Mouse (Mus musculus) 416B (cell line): ENCODE data around the gene Narfl.
"Not testable (repeated sequence)": the region's sequence is repeated elsewhere in the genome, so short reads cannot be mapped to it uniquely, and the experiment has no call there.

Source experiments
- DNase-seq: peaks from one replicate; pipeline ENCODE4 v3.0.0; 2011; ENCODE audit warnings: low read depth

The Narfl gene

GRCm38 (mm10) chr17:25773549-25774120 lies at the start of gene Narfl:
Gene Narfl, plus strand, starts transcription at chr17:25773776.
- DNase-seq = peak; percentile 98

GRCm38 (mm10) chr17:25723919-25724318 lies 49.7 kb upstream of the Narfl start:
- peak; percentile 57 for DNase-seq

- DNase-seq = no peak
Measured at GRCm38 (mm10) chr17:25725264-25725663, 48.3 kb upstream of the Narfl start.

GRCm38 (mm10) chr17:25727265-25728008 lies 46.1 kb upstream of the Narfl start, which contains the start of the genes Chtf18 and Rpusd1:
Gene Chtf18, minus strand, starts transcription at chr17:25727419.
Gene Rpusd1, plus strand, starts transcription at chr17:25727670.
- DNase-seq = peak; percentile 100

GRCm38 (mm10) chr17:25728009-25728270 lies 45.6 kb upstream of the Narfl start:
- DNase-seq = no peak

DNA sequence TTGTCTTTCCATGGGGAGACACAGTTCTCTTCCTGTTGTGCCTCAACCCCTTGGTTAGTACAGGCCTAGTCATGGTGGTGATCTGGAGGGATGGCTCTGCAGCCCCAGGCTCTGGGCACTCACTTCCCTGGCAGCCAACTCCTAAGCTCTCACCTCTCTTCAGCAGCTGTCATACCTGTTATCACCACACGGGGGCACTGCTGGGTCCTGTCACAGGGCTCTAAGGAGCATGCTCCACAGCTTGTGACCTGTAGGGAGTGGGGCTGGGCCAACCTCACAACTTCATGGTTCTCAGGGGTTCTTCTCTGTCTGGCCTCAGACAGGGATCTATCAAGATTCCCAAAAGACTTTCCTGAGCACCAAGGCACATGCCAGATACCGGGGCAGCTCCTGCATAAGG lies 41.5 kb upstream of the Narfl start:
- peak; percentile 89 for DNase-seq

DNA sequence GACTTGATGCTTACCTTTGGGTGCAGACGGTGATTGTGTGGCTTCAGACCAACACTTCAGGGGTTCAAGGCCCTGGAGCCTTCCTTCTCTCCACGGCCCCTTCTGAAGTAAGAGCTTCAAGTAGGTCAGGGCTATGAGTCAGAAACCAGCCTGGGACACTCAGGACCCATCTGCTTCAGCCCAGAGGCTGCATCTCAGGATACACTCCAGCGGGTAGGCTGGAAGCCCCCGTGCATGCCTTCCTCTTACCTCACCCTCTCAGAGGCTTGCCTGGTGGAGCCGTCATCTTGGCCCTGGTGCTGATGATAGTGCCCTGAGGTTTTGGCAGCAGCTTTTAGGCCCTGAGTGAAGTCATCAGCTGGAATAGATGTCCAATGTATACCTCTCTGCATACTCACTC lies 38.3 kb upstream of the Narfl start:
- DNase-seq = no peak

GRCm38 (mm10) chr17:25735745-25736144 lies 37.8 kb upstream of the Narfl start, which contains the start of gene Mslnl:
Gene Mslnl, plus strand, starts transcription at chr17:25736042.
- no peak for DNase-seq

- no peak for DNase-seq
Measured at GRCm38 (mm10) chr17:25738861-25739260, 34.7 kb upstream of the Narfl start.

DNA sequence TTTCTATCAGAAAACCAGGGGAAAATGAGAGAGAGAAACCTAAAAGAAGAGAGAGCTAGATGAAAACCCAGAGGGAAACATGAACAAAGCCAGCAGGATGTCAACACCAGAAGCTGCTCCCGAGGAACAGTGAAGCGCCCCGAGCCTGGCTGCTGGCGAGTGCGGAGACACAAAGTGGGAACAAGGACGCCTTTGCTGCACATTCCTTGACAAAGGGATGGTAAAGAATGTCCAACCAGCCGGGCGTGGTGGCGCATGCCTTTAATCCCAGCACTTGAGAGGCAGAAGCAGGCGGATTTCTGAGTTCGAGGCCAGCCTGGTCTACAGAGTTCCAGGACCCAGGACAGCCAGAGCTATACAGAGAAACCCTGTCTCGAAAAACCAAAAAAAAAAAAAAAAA lies 32.1 kb upstream of the Narfl start:
- DNase-seq = not testable (repeated sequence)

GRCm38 (mm10) chr17:25743831-25744230 lies 29.7 kb upstream of the Narfl start:
- DNase-seq = peak; percentile 89

GRCm38 (mm10) chr17:25744311-25744710 lies 29.3 kb upstream of the Narfl start:
- no peak for DNase-seq

DNA sequence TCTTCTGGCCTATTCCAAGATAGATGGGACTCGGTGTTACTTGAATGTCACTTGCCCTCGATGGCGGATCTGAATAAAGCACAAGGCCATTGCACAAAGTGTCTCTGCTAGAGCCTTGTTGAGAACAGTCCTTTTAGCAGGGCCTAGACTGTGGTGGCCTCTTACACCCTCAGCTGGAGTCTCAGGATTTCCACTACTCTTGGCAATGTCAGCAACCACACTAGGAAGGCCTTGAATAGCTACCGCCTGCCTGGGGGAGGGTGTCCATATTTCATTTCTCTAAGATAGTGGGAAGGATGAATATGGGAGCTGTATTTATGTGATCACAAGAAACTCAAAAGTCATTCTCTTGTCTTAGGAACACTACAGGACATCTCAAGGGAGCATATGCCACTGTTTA lies 25.3 kb upstream of the Narfl start:
- DNase-seq = no peak

GRCm38 (mm10) chr17:25749314-25749713 lies 24.3 kb upstream of the Narfl start:
- DNase-seq = no peak

- peak; percentile 26 for DNase-seq
Measured at GRCm38 (mm10) chr17:25751446-25751845, 22.1 kb upstream of the Narfl start.

DNA sequence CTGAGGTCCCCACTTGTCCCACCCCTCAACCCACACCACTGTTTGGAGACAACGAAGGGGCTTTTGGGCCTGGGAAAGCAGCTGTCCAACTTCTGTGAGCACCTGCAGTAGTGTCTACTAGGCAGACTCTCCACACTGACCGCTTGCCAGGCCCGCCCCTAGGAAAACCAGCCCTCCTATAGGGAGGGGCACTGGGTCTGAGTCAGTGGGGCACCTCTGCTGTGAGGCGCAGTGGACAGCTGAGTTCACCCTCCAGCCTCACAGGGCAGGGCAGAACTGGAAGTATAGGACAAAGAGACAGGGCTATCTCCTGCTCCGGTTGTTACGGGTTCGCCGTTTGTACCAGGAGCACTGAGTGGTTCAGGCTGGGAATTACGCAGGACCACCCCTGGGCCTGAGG lies 19.3 kb upstream of the Narfl start, which contains the start of gene Msln:
Gene Msln (minus strand): TSS at position 138 of the 400 bp plus-strand sequence.
- DNase-seq = no peak

- DNase-seq = no peak
Measured at GRCm38 (mm10) chr17:25755086-25755485, 18.5 kb upstream of the Narfl start.

DNA sequence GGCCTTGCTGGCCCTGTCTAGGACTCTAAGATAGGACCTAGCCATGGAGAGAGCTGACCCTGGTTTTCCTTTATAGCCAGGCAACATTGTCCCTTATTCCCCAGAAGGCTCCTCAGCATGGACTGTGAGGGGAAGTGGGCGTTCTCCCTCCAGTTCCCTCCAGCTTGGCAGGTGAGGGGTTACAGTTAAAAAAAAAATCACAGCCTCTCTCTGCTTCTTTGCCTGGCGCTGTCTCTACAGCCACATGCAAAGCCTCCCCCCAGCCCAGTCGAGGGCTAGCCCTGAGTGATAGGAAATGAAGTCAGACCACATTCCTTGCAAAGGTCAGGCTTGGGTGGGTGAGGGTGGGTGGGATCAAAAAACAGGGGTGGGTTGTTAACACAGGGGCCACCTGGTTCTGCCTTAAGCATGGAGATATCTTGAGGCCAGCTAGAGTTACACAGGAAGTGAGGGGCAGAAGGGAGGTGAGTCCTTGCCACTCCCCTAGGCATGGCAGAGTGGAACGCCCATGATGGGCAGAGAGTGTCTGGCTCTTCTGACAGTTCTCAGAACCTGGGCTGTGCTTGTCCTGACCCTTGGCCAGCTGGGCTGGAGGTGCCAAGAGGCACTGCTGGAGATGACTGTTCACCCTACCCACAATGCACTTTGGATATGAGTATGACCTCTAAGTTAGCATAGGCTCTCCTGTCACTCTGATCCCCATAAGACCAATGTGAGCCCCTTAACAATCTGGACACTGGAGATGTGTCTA lies 17.8 kb upstream of the Narfl start:
- no peak for DNase-seq

- DNase-seq = no peak
Measured at GRCm38 (mm10) chr17:25756378-25757242, 17.0 kb upstream of the Narfl start.

- DNase-seq = no peak
Measured at GRCm38 (mm10) chr17:25757691-25758090, 15.9 kb upstream of the Narfl start.

DNA sequence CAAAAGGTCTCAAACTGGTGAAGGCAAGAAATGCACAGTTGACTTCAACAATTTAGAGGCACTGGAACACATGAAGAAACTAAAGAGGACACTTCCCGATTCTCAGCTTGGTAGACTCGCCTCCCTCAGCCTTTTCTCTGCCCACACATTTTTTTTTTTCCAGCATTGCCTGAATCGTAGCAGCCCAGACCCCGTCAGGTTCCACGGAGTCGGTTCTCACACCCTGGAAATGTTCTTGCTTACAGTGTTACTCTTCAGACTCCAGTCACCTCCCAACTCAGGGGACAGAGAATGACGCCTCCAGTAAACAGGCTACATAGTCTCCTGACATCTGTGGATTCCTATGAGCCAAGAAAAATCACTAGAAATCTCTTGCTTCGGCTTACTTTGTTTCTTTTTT lies 13.4 kb upstream of the Narfl start:
- no peak for DNase-seq

DNA sequence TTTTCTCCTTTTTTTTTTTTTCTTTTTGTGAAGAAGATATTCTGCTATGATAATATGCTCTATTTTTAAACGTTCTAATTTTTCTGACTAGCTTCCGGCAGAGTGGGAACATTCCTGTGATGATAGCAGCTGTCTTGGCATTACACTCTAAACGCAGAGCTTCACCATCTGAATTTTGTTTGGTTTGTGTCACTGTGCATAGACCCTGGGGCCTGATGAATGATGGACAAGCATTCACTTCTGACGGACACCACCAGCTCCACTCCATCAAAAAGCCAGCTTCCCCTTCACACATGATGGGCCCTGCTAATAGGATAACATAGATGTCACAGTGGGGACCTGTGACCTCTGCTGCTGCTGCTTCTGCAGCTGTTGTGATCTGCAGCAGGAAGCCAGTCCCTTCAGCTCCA lies 12.0 kb upstream of the Narfl start:
- DNase-seq = no peak
